Mouse (Mus musculus) E14TG2a.4 (cell line): ENCODE data around the gene Etl4.

ENCODE experiments used
- CTCF ChIP-seq: conservative IDR thresholded peaks from 2 replicates; pipeline ENCODE4 v1.5.1; 2014; ENCODE audit warnings: low read length
- NANOG ChIP-seq: IDR thresholded peaks from 2 replicates; pipeline ENCODE4 v1.6.1; 2014; ENCODE audit warnings: borderline replicate concordance, low read length, mixed read lengths
- POU5F1 ChIP-seq: IDR thresholded peaks from 2 replicates; pipeline ENCODE4 v1.6.1; 2014; ENCODE audit warnings: low read length, borderline replicate concordance

- TF ChIP-seq POU5F1 (no peak), CTCF (no peak), NANOG (no peak)
Observed at GRCm38 (mm10) chr2:19871881-19872280, 37.7 kb upstream of the Etl4 start.
